Mouse (Mus musculus) c-Kit-positive CD71-negative TER-119-negative erythroid progenitor cells, embryonic 14.5 days (primary cell): ENCODE measurements at regions not wholly inside any gene's neighbourhood (a gene's known extent, or its start where the extent isn't known, plus 50 kb on each side); places are given as distances from the start of the nearest gene placed in this dataset.

Experiments used
- DNase-seq: peaks from one replicate; pipeline ENCODE4 v3.0.0-alpha.2; 2013; ENCODE audit warnings: low read depth

DNA sequence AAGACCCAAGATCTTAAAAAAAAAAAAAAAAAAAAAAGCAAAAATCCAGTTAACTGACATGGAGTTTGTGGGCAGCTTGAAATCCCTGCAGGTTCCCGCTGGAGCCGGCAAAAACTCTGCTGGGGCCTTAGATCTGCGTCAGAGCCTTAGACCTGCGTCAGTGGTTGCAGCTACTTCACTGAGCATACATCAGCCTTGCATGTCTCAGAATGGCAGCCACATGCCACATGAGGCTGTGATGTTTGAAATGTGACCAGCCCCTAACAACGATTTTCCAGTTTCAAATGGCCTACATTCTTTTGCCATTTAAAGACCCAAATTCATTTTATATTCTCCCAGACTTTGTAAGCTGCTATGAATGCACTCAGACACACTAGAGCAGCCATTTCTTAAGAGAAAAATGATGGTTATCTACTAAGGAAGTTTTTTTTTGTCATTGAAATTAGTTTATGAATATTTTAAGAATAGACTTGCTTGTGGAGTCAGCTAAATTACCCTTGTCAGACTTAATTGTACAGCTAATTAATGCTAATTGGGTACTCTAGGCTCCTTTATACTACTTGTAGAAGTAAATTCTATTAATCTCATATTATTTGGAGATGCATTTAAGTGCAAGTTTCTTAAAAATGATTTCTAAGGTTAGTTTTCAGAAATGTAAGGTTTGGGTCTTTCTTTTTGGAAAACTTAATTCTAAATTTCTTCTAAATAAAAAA lies 70.8 kb downstream of the Toporsl start:
- no peak for DNase-seq

DNA sequence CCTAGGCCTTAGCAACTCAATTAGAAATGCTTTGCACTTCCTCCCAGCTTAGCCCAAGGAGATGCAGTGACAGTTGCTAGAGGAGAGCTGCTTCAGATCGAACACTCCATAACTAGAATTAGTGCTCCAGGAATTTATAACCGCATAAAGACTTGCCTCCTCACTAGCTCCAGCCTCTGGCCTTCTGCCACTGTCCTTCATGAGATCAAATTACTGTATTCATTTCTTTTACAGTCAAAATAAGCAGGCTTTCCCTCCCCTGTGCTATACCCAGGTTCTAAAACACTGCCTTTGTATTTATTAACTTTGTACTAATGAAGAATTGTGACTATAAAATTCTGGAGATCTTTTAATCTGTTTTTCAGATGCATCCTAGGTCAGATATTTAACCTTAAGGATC lies 104.8 kb upstream of the Olfr275 start:
- DNase-seq = no peak

DNA sequence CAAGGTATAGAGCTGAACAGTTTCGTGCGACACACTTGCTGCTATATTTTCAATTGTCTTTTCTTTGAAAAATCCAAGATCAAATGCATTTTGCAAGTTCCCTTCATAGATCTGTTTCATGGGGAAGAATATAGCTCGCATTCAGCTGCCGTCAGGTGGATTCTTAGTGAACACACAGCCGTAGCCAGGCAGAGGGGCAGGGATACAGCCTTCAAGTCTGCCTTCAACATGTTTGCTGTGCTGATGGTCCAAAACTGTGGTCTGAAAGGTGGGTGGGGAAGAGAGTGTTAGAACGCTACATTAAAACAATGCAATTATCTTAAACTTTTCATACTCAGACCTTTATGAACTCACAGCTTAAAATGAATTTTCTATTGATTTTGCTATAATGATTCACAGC lies 88.2 kb upstream of the Olfr275 start:
- DNase-seq = no peak

- DNase-seq = peak; percentile 13
Measured at GRCm38 (mm10) chr4:52726625-52727297, 87.6 kb upstream of the Olfr275 start.

DNA sequence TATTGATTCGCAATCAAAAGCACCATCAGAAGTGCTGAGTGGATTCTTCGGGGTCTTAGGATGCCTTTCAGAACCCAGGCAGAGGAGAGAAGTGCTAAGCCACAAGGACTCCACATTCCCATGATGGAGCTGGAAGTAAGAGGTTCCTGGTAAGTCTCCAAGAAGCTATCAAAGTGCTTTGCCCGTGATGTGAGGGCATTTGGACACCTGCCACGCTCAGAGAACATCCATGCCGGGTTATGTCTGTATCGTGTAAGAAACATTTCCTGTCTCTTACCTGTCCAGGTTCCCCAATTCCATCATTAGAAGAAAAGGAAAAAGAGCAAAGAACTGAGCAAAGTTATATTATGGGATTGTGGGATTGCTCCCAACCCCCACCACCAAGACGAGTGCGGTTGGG lies 81.3 kb upstream of the Olfr275 start:
- no peak for DNase-seq

- DNase-seq = no peak
Measured at GRCm38 (mm10) chr4:52739543-52740474, 74.6 kb upstream of the Olfr275 start.

DNA sequence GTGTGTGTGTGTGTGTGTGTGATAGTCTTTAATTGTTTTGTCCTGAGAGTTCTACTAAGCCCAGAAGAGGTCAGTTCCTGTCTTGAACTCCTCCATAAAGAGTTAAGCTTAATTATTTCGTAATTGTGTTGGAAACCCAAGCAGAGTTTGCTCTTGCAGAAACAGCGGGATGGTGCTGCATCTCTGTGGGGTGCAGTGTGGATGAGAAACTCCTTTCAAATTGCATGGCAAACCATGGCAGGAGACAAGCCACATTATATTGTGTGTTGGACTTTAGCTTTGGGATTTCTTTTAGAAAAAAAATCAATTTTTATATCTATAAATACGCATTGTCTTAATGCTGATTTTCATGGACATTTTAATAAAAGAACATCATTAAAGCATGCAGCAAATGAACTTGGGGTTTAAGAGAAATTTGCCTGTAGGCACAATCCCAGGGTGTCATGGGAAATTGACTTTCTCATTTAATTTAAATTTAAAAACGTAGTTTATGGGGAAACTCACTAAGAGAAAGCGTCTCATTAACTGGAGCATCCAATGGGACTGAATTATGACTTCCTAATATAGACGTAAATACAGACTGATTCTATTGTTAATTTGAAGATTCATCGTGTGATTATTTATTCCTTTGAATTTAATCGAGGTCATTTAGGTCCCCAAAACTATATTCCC lies 61.4 kb upstream of the Olfr275 start:
- DNase-seq = no peak
